Mouse (Mus musculus) heart, adult 2 months (tissue): Measurements from ENCODE around the gene Cyb5r2.
A peak's percentile ranks its signal among the peaks of the same experiment; 100 is the strongest.

Source experiments
- CTCF ChIP-seq: fragments of 200-600 bp; IDR thresholded peaks from 2 replicates; pipeline ENCODE4 v1.8.1; 2022; ENCODE audit warnings: antibody characterized with exemption, mild to moderate bottlenecking, moderate library complexity
- POLR2A ChIP-seq: fragments of 200-500 bp; IDR thresholded peaks from 2 replicates; pipeline ENCODE4 v1.6.1; 2011; ENCODE audit warnings: mild to moderate bottlenecking, low read depth, low read length, control low read depth; ENCODE audit not compliant: insufficient read depth

- TF ChIP-seq CTCF (peak; percentile 83), POLR2A (no peak)
Measured at GRCm38 (mm10) chr7:107779611-107780010, 21.8 kb upstream of the Cyb5r2 start.
